Mouse (Mus musculus) adrenal gland, postnatal 36 days (tissue): ENCODE measurements around the gene Sprr2j-ps. TPM values are rescaled to one million over a fixed set of nuclear protein-coding genes. Genes with fewer than 3 reads are reported as not detected.

ENCODE experiments used
- DNase-seq, 2 experiments: peaks; one replicate each; pipeline ENCODE4 v3.0.0; 2021; ENCODE audit warnings: mixed read lengths in 1 of 2
- long read RNA-seq, 2 experiments: library from polyadenylated mRNA; stranded (forward); transcript quantifications; one replicate each; pipeline ENCODE4 v2.0.0; 2021; ENCODE audit warnings: borderline sequencing depth in 2 of 2
- total RNA-seq, 2 experiments: library from RNA; stranded (reverse); gene quantifications; 2 replicates each; pipeline ENCODE4 v1.2.3; 2021

Sprr2j-ps gene
- not detected for total RNA-seq
- long read RNA-seq, experiment 1: 0 reads
- long read RNA-seq, experiment 2: 0 reads

DNA sequence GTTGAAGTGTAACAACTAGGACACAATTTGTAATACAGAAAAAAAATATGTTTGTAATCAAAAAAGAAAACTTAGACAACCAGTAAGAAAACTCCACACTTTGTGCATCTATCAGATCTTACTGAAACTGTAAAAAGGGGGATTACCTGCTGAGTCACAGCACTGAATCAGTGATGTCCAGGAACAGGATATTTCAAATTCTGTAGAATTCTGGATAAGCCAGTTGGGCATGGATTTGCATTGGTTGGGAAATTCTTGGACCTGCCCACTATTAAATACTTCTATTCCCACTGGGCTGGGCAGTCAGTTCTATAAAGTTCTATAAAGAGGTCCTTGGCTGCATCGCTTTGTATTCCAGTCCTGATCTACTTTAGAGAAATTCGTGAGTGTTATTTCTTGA lies at the start of gene Sprr2j-ps:
Gene Sprr2j-ps, plus strand, starts transcription at position 301 of the 400 bp plus-strand sequence.
- DNase-seq: no peak

DNA sequence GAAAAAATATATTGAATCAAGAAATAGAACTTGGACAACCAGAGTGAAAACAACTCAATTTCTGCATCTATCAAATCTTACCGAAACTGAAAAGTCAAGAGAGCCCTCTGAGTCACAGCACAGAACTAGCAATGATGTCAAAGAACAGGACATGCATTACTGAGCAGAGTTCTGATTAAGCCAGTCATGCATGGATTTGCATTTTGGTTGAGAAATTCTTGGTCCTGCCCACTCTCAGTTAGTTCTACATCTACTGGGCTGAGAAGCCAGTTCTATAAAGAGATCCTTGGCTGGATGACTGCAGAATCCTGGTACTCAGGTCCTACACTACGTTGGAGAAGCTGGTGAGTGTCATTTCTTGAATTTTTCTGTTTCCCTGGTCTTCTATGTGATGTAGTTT lies 44.3 kb upstream of the Sprr2j-ps start:
- DNase-seq: no peak

DNA sequence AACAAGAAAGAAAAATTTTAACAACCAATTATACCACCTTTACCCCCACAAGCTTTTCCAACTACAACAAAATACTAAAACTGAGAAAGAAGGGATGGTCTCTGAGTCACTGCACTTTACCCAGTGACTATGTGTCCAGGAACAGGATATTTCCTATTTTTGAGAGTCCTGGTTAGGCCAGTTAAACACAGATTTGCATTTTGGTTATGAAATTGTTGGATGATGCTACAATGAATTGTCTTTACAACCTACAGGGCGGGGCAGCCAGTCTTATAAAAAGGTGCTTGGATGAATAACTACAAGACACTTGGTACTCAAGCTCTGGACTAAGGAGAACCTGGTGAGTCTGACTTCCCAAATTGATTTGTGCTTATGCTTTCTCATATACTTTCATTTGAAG lies 32.5 kb upstream of the Sprr2j-ps start, which contains the start of gene Sprr2h:
Gene Sprr2h, plus strand, starts transcription at position 301 of the 400 bp plus-strand sequence.
- no peak for DNase-seq

DNA sequence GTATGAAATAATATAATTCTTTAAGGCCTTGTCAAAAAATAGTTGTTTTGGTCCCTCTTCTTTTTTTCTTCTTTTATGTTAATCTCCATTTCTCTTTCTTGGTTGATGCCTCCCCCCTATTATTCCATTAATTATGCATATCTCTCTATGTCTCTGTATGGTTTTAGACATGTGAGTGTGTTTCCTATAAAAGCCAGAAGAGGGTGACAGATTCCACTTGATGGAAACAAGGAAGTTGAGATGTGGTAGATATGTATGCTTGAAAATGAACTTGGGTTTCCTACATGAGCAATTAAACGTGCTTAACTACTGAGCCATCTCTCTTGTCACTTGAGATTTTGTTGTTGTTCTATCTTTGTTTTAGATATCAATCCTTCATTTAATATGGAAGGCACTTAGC lies 23.6 kb upstream of the Sprr2j-ps start:
- no peak for DNase-seq

DNA sequence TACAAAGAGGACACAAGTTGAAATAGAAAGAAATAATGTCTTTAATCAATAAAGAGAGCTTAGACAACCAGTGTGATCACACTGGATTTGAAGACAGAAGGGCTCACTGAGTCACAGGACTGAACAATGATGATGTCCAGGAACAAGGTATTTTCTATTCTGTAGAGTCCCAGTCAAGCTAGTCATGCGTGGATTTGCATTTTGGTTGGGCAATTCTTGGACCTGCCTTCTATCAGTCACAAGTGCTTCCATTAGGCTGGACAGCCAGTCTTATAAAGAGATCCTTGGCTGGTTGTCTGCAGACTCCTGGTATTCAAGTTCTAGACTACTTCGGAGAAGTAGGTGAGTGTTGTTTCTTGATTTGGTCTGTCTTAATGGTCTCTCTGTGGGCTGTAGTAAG lies 10.2 kb upstream of the Sprr2j-ps start, which contains the start of gene Sprr2i:
Gene Sprr2i, plus strand, starts transcription at position 301 of the 400 bp plus-strand sequence.
- no peak for DNase-seq

DNA sequence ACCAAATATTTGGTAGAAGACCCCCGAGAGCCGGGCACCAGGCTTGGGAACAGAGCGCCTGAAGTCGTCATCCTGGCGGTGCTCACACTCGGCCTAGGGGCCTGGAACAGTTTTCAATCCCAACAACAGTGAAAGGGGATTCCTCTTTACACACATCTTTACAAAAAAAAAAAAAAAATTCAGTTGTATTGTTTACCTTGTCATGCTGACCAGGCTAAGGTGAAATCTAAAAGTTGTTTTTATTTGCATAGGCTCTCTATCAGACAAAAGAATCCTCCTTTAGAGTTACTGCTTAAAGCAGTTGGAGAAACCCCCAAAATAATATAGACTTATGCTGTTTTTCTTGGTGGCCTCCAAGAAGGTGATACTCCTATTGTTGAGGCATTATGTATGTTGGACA lies 11.4 kb downstream of the Sprr2j-ps start, which contains the start of gene Gm9774:
Gene Gm9774, minus strand, starts transcription at position 101 of the 400 bp plus-strand sequence.
- no peak for DNase-seq

DNA sequence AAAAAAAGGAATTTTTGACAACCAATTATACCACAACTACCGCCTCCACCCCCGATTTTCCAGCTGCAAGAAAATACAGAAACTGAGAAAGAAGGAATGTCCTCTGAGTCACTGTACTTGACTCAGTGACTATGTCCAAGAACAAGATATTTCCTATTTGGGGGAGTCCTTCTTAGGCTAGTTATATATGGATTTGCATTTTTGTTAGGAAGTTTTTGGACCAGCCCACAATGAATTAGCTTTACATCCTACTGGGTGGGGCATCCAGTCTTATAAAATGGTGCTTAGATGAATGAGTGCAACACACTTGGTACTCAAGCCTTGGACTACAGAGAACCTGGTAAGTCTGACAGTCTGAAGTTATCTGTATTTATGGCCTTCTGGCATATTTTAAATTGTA lies 14.4 kb downstream of the Sprr2j-ps start, which contains the start of gene Sprr2k:
Gene Sprr2k, plus strand, starts transcription at position 301 of the 400 bp plus-strand sequence.
- DNase-seq: no peak

DNA sequence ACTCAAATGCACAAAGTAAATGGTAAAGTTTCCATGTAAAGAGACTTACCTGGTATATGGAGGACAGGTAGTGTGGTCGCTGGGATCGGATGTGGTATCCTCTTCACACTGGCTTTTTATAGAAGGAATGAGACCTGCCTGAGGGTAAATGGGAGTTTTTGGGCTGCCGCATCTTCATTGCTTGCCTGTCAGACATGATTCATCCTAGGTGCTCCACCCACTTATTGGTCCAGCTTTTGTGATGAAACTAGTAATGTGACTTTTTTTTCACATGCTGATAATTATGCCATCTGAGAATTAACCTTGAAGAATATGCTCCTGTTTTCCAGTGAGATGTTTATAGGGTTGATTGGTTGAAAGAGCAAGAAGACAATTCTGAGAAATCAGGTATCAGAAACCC lies 20.8 kb downstream of the Sprr2j-ps start, which contains the start of gene Sprr1b:
Gene Sprr1b, minus strand, starts transcription at position 101 of the 400 bp plus-strand sequence.
- no peak for DNase-seq

DNA sequence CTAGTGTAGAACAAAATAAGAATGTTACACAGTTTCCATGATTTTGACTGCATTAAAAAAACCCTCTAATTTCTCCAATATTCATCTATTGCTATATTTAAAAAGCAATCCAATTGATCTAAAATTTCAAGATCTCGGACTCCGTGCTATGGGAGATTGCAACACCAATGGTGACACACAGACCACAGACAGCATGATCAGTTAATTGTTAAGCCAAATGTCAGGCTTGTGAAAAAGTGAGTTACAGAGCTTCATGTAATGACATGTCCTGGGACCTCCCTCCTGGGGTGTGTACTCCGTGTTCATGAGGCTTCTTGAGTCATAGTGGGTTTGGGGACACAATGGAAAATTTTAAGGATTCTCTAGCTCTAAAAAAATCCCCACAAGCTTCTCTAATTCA lies 22.3 kb downstream of the Sprr2j-ps start:
- DNase-seq: peak in 1 of 2 experiments; percentile 8

DNA sequence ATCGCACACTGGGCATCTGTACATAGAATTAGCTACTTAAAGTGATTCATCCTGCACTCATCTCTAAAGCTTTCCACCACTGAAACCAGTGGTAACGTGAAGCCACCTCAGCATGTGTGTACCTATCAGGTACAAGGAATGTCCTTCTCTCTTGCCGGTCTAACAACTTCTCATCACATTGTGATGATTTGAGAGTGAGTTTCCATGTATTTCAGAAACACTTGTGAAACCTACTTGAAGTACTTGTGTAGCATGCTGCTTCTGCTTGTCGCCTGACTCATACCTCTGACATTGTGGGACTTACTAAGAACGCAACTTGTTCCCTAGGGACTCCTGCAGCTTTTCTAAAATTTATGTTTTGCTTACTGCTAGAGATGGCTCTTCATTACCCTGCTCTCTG lies 37.3 kb downstream of the Sprr2j-ps start:
- no peak for DNase-seq

DNA sequence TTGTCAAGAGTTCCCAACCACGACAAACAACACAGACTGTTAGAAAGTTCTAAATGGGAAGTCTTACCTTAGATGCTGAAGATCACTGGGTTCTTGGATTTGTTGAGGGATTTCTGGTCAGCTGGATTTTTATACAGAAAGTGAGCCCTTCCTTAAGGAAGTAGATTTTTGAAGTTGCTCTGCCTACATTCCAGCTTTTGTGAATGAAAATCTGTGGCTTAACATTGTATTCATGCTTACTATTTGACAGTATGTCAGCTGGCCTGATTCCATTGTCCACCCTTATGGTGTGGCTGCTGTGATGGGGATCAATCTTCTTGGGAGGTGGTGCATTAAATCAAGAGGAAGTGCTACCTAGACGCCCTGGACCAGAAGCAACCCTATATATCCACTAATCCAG lies 40.7 kb downstream of the Sprr2j-ps start, which contains the start of gene Sprr3:
Gene Sprr3, minus strand, starts transcription at position 101 of the 400 bp plus-strand sequence.
- no peak for DNase-seq

DNA sequence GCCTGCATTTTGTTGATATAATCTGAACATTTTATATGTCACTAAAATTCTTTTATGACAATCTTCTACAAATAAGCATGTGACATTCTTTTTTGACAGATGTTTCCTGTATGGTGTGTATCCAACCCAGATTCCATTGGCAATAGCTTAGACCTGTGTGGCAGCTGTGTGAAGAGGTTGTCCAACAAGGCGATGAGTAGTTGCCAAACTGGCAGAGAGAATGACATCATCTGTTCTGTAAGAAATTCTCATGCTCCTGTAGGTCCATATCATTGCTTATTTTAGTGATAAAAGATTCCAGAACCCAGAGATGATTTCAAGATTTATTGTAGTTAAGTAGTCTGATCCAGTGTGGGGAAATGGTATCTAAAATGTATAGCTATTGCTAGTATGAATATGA lies 48.7 kb downstream of the Sprr2j-ps start:
- no peak for DNase-seq

DNA sequence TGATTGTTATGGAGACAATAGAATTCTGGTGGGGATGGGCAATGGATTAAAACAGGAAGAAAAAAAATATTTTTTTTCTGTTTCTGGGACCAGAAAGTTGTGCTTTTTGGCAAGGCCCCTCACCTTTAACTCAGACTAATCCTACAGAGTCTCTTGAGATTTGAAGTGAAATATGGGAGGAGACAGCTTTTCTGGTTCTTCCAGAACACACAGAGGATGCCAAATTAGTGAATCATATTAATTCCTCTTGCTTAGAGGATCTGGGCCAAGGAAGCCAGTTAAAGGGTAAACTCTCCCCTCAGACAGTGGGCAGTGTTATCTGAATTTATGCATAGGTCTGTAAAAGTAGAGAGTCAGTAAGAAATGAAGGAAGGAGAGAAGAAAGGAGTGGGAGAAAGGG lies 49.5 kb downstream of the Sprr2j-ps start:
- DNase-seq: no peak

Other genes starting within 250 kb of the Sprr2j-ps start
- not detected for gene Sprr2a1, start 202.3 kb upstream of the Sprr2j-ps start, total RNA-seq
- not detected for gene Sprr2a2, start 202.2 kb upstream of the Sprr2j-ps start, total RNA-seq
- not detected for gene Sprr2a3, start 132.7 kb upstream of the Sprr2j-ps start, total RNA-seq
- not detected for gene Sprr2b, start 101.5 kb upstream of the Sprr2j-ps start, total RNA-seq
- not detected for gene Sprr2d, start 78.9 kb upstream of the Sprr2j-ps start, total RNA-seq
- gene Sprr2e, start 65.9 kb upstream of the Sprr2j-ps start, total RNA-seq: not detected
- gene Sprr2f, start 52.9 kb upstream of the Sprr2j-ps start, total RNA-seq: not detected
- not detected for gene Sprr2h, start 32.4 kb upstream of the Sprr2j-ps start, total RNA-seq
- not detected for gene Sprr2i, start 10.1 kb upstream of the Sprr2j-ps start, total RNA-seq
- 1 to 10 TPM; 6.5 to 6.6 TPM for gene Gm9774, start 11.3 kb downstream of the Sprr2j-ps start, total RNA-seq
- not detected for gene Sprr2k, start 14.5 kb downstream of the Sprr2j-ps start, total RNA-seq
- not detected for gene Sprr1b, start 20.7 kb downstream of the Sprr2j-ps start, total RNA-seq
- not detected for gene Sprr3, start 40.6 kb downstream of the Sprr2j-ps start, total RNA-seq
- not detected for gene Sprr1a, start 67.8 kb downstream of the Sprr2j-ps start, total RNA-seq
- gene Sprr4, start 82.4 kb downstream of the Sprr2j-ps start, total RNA-seq: not detected
- gene 2310046K23Rik, start 116.4 kb downstream of the Sprr2j-ps start, total RNA-seq: not detected
- gene Ivl, start 155.7 kb downstream of the Sprr2j-ps start, total RNA-seq: not detected
- gene Smcp, start 170.9 kb downstream of the Sprr2j-ps start, total RNA-seq: not detected
- not detected for gene 2210017I01Rik, start 189.4 kb downstream of the Sprr2j-ps start, total RNA-seq
- gene Lce6a, start 203.6 kb downstream of the Sprr2j-ps start, total RNA-seq: not detected
- gene Lce1a1, start 230.2 kb downstream of the Sprr2j-ps start, total RNA-seq: not detected
- gene Lce1b, start 238.8 kb downstream of the Sprr2j-ps start, total RNA-seq: not detected